Mouse (Mus musculus): ENCODE measurements around the gene Mbd3. TPM values are rescaled to one million over a fixed set of nuclear protein-coding genes. Genes with fewer than 3 reads are reported as not detected.

The Mbd3 gene
- polyA plus RNA-seq, 1 experiment from 2014 or later = 90.6 TPM

DNA sequence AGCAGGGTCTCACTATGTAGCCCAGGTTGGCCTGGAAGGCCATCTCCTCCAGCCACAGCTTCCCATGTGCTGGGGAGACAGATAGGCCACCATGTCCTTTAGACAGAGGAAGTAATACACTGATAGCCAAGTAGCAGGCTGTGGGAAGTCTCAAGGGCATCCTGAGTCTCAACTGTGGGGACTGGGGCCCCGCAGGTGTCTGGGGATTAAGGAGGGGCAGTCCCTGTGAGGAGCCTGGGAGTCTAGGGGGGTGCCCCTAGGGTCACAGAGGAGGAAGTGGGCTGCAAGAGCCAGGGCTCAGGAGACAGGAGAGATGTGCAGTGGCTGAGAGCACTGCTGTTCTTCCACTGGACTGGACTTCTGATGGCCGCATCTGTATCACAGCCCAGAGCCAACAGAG is 43.6 kb upstream of the Mbd3 start:
- no peak for ATAC-seq
- H3K27me3 ChIP-seq (replicated peaks; ENCODE audit: insufficient read depth, low read length) = no peaks in the 10 kb centered on the region

DNA sequence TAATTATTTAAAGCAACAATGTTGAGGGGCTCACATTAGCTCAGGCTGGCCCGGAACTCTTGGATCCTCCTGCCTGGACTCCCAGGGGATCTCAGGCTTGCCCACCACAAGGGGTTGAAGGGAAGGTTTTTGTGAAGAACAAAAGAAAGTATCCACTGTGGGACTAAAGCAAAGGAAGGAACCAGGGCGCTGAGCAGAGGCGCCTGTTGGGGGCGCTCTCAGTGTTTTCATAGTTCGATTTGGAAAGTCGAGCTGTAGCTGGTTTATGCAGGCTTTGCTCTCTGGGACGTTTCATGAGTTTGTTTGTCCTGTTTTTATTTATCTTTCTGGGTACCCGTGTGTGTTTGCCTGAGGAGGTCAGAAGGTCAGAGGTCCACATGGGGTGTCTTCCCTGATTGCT is 42.2 kb upstream of the Mbd3 start:
- ATAC-seq (no peak), DNase-seq (ENCODE audit: low spot score) (no peak)
- TF ChIP-seq EP300 (IDR thresholded peaks at IDR 0.05) (no peak), CTCF (IDR thresholded peaks at IDR 0.05) (peak; percentile 27)
- 48% methylated on average over 8 of the region's 8 CpGs for WGBS
- H3K4me2 ChIP-seq (replicated peaks; ENCODE audit: low read depth, low read length) = no peak overlapping the region
- H3K36me3 ChIP-seq (ENCODE audit: insufficient read depth, low read length) = no peaks in the 10 kb centered on the region
- H3K9ac ChIP-seq (replicated peaks; ENCODE audit: low read depth) = no peak overlapping the region
- no peaks in the 10 kb centered on the region for H3K9me3 ChIP-seq (ENCODE audit: low read length)
- H3K27ac ChIP-seq (ENCODE audit: low read length) = no peak overlapping the region
- H3K4me1 ChIP-seq (ENCODE audit: insufficient read depth, low read depth, low read length) = no peaks in the 10 kb centered on the region
- H3K4me3 ChIP-seq (ENCODE audit: low read depth, low read length) = no peak overlapping the region
- no peaks in the 10 kb centered on the region for H3K27me3 ChIP-seq (replicated peaks; ENCODE audit: insufficient read depth, low read length)

More for the DNA sequence above, 43.6 kb upstream of the Mbd3 start:
- 40% methylated on average over 2 of the region's 2 CpGs for WGBS
- no peaks in the 10 kb centered on the region for H3K4me1 ChIP-seq (ENCODE audit: insufficient read depth, low read depth, low read length)
- DNase-seq (ENCODE audit: low spot score) = no peak
- no peak overlapping the region for H3K27ac ChIP-seq (ENCODE audit: low read length)
- H3K4me3 ChIP-seq (ENCODE audit: low read depth, low read length) = no peak overlapping the region
- no peaks in the 10 kb centered on the region for H3K9me3 ChIP-seq (ENCODE audit: low read length)
- no peak overlapping the region for H3K9ac ChIP-seq (replicated peaks; ENCODE audit: low read depth)
- no peak overlapping the region for H3K4me2 ChIP-seq (replicated peaks; ENCODE audit: low read depth, low read length)
- no peaks in the 10 kb centered on the region for H3K36me3 ChIP-seq (ENCODE audit: insufficient read depth, low read length)
- TF ChIP-seq CTCF (IDR thresholded peaks at IDR 0.05) = no peak
- no peak for TF ChIP-seq EP300 (IDR thresholded peaks at IDR 0.05)

GRCm38 (mm10) chr10:80440031-80440430 is 40.7 kb upstream of the Mbd3 start:
- ATAC-seq (no peak), DNase-seq (ENCODE audit: low spot score) (no peak)
- H3K36me3 ChIP-seq (ENCODE audit: insufficient read depth, low read length) = no peaks in the 10 kb centered on the region
- no peaks in the 10 kb centered on the region for H3K4me1 ChIP-seq (ENCODE audit: insufficient read depth, low read depth, low read length)
- H3K27ac ChIP-seq (ENCODE audit: low read length) = no peak overlapping the region
- no peak overlapping the region for H3K9ac ChIP-seq (replicated peaks; ENCODE audit: low read depth)
- H3K9me3 ChIP-seq (ENCODE audit: low read length) = no peaks in the 10 kb centered on the region
- H3K4me2 ChIP-seq (replicated peaks; ENCODE audit: low read depth, low read length) = no peak overlapping the region
- H3K27me3 ChIP-seq (replicated peaks; ENCODE audit: insufficient read depth, low read length) = no peaks in the 10 kb centered on the region
- no peak overlapping the region for H3K4me3 ChIP-seq (ENCODE audit: low read depth, low read length)
- no peak for TF ChIP-seq EP300 (IDR thresholded peaks at IDR 0.05)
- TF ChIP-seq CTCF (IDR thresholded peaks at IDR 0.05) = no peak

- ATAC-seq (0 out of 2 replicates have a peak, but pooled peaks have one; percentile 4), DNase-seq (ENCODE audit: low spot score) (peak; percentile 60)
- H3K27me3 ChIP-seq (replicated peaks; ENCODE audit: insufficient read depth, low read length) = no peaks in the 10 kb centered on the region
- H3K4me2 ChIP-seq (replicated peaks; ENCODE audit: low read depth, low read length) = no peak overlapping the region
- no peak overlapping the region for H3K27ac ChIP-seq (ENCODE audit: low read length)
- no peaks in the 10 kb centered on the region for H3K36me3 ChIP-seq (ENCODE audit: insufficient read depth, low read length)
- no peaks in the 10 kb centered on the region for H3K9me3 ChIP-seq (ENCODE audit: low read length)
- H3K4me3 ChIP-seq (ENCODE audit: low read depth, low read length) = no peak overlapping the region
- TF ChIP-seq EP300 (IDR thresholded peaks at IDR 0.05) (0 out of 2 replicates have a peak, but pooled peaks have one; percentile 25), CTCF (IDR thresholded peaks at IDR 0.05) (no peak)
- no peaks in the 10 kb centered on the region; the same call in 1 of the 2 replicates for H3K4me1 ChIP-seq (ENCODE audit: insufficient read depth, low read depth, low read length)
- H3K9ac ChIP-seq (replicated peaks; ENCODE audit: low read depth) = no peak overlapping the region
- WGBS = 45% methylated on average over 4 of the region's 4 CpGs
Measured at GRCm38 (mm10) chr10:80437973-80438372, 38.6 kb upstream of the Mbd3 start.

GRCm38 (mm10) chr10:80436276-80436675 is 36.9 kb upstream of the Mbd3 start:
- no peaks in the 10 kb centered on the region for H3K9me3 ChIP-seq (ENCODE audit: low read length)
- H3K4me2 ChIP-seq (replicated peaks; ENCODE audit: low read depth, low read length) = no peak overlapping the region
- peaks cover 10% of the 10 kb centered on the region; the same call in 1 of the 2 replicates for H3K4me1 ChIP-seq (ENCODE audit: insufficient read depth, low read depth, low read length)
- H3K4me3 ChIP-seq (ENCODE audit: low read depth, low read length) = no peak overlapping the region
- DNase-seq (ENCODE audit: low spot score) (peak; percentile 60), ATAC-seq (no peak)
- no peak overlapping the region for H3K9ac ChIP-seq (replicated peaks; ENCODE audit: low read depth)
- H3K27me3 ChIP-seq (replicated peaks; ENCODE audit: insufficient read depth, low read length) = no peaks in the 10 kb centered on the region
- WGBS = 14% methylated on average over 9 of the region's 9 CpGs
- no peak for TF ChIP-seq CTCF (IDR thresholded peaks at IDR 0.05)
- no peak for TF ChIP-seq EP300 (IDR thresholded peaks at IDR 0.05)
- no peaks in the 10 kb centered on the region for H3K36me3 ChIP-seq (ENCODE audit: insufficient read depth, low read length)
- H3K27ac ChIP-seq (ENCODE audit: low read length) = peak overlapping the region; percentile 62; the same call in 1 of the 2 replicates

- H3K4me3 ChIP-seq (ENCODE audit: low read depth, low read length) = no peak overlapping the region
- DNase-seq (ENCODE audit: low spot score) = peak; percentile 64
Measured at GRCm38 (mm10) chr10:80435764-80436163, 36.4 kb upstream of the Mbd3 start.

More at GRCm38 (mm10) chr10:80435764-80436163, 36.4 kb upstream of the Mbd3 start:
- Histone ChIP-seq H3K4me1 (ENCODE audit: insufficient read depth, low read depth, low read length) (peaks cover 10% of the 10 kb centered on the region; the same call in 1 of the 2 replicates), H3K27ac (ENCODE audit: low read length) (peak overlapping the region; percentile 62; the same call in 1 of the 2 replicates), H3K9me3 (ENCODE audit: low read length) (no peaks in the 10 kb centered on the region), H3K4me2 (replicated peaks; ENCODE audit: low read depth, low read length) (no peak overlapping the region), H3K9ac (replicated peaks; ENCODE audit: low read depth) (no peak overlapping the region), H3K36me3 (ENCODE audit: insufficient read depth, low read length) (no peaks in the 10 kb centered on the region), H3K27me3 (replicated peaks; ENCODE audit: insufficient read depth, low read length) (no peaks in the 10 kb centered on the region)
- TF ChIP-seq CTCF (IDR thresholded peaks at IDR 0.05) (no peak), EP300 (IDR thresholded peaks at IDR 0.05) (no peak)
- 29% methylated on average over 7 of the region's 7 CpGs for WGBS
- peak; percentile 7; the same call in 1 of the 2 replicates for ATAC-seq
